Mouse (Mus musculus) kidney, postnatal 4 days (tissue): Measurements from ENCODE around the gene Kifc3.
A peak's percentile ranks its signal among the peaks of the same experiment; 100 is the strongest.
"Not testable (repeated sequence)": the region's sequence is repeated elsewhere in the genome, so short reads cannot be mapped to it uniquely, and the experiment has no call there.

Source experiments
- DNase-seq, 2 experiments: peaks; one replicate each; pipeline ENCODE4 v3.0.0; 2021; ENCODE audit warnings: mixed read lengths in 2 of 2

Gene Kifc3

GRCm38 (mm10) chr8:95202649-95203275 lies at the start of gene Kifc3:
TSS of gene Kifc3 (minus strand) at chr8:95202812.
- DNase-seq, result peak; percentile 57 to 71

GRCm38 (mm10) chr8:95252056-95252455 lies 49.4 kb upstream of the Kifc3 start:
- DNase-seq, result no peak

GRCm38 (mm10) chr8:95249847-95250246 lies 47.2 kb upstream of the Kifc3 start:
- DNase-seq, result peak; percentile 38 to 51

GRCm38 (mm10) chr8:95247277-95247676 lies 44.7 kb upstream of the Kifc3 start:
- no peak for DNase-seq

GRCm38 (mm10) chr8:95245180-95245579 lies 42.6 kb upstream of the Kifc3 start:
- peak; percentile 49 to 69 for DNase-seq

GRCm38 (mm10) chr8:95243853-95244252 lies 41.2 kb upstream of the Kifc3 start:
- DNase-seq, result no peak

GRCm38 (mm10) chr8:95242826-95243571 lies 40.4 kb upstream of the Kifc3 start:
- peak; percentile 47 to 66 for DNase-seq

- no peak for DNase-seq
Observed at GRCm38 (mm10) chr8:95242099-95242825, 39.6 kb upstream of the Kifc3 start.

GRCm38 (mm10) chr8:95235683-95236082 lies 33.1 kb upstream of the Kifc3 start:
- peak; percentile 87 for DNase-seq

- DNase-seq, result not testable (repeated sequence)
Observed at GRCm38 (mm10) chr8:95230086-95230485, 27.5 kb upstream of the Kifc3 start.

- DNase-seq, result no peak
Observed at GRCm38 (mm10) chr8:95227151-95227468, 24.5 kb upstream of the Kifc3 start.

GRCm38 (mm10) chr8:95226251-95227150 lies 23.9 kb upstream of the Kifc3 start:
- DNase-seq, result no peak

- DNase-seq, result no peak
Observed at GRCm38 (mm10) chr8:95223969-95224368, 21.4 kb upstream of the Kifc3 start.

- no peak for DNase-seq
Observed at GRCm38 (mm10) chr8:95221045-95221444, 18.4 kb upstream of the Kifc3 start.

- peak; percentile 47 to 57 for DNase-seq
Observed at GRCm38 (mm10) chr8:95220571-95220998, 18.0 kb upstream of the Kifc3 start.

GRCm38 (mm10) chr8:95219623-95220022 lies 17.0 kb upstream of the Kifc3 start:
- peak in 1 of 2 experiments; percentile 37 for DNase-seq

- DNase-seq, result peak in 1 of 2 experiments; percentile 37
Observed at GRCm38 (mm10) chr8:95215709-95216360, 13.2 kb upstream of the Kifc3 start.

- peak; percentile 77 to 83 for DNase-seq
Observed at GRCm38 (mm10) chr8:95209924-95210323, 7.3 kb upstream of the Kifc3 start.

GRCm38 (mm10) chr8:95205946-95206345 lies 3.3 kb upstream of the Kifc3 start:
- DNase-seq, result peak; percentile 44 to 55

GRCm38 (mm10) chr8:95204039-95204380 lies 1.4 kb upstream of the Kifc3 start:
- DNase-seq, result peak; percentile 82 to 83

GRCm38 (mm10) chr8:95203326-95204038 lies 870 bp upstream of the Kifc3 start:
- no peak for DNase-seq
